Mouse (Mus musculus) forelimb bud, embryonic 11.5 days (tissue): ENCODE measurements around the gene Ceacam12.
"Not testable (repeated sequence)": the region's sequence is repeated elsewhere in the genome, so short reads cannot be mapped to it uniquely, and the experiment has no call there.

Source experiments
- DNase-seq: peaks from one replicate; pipeline ENCODE4 v3.0.0-alpha.2; 2012; ENCODE audit warnings: low read depth, low spot score

Ceacam12 gene

DNA sequence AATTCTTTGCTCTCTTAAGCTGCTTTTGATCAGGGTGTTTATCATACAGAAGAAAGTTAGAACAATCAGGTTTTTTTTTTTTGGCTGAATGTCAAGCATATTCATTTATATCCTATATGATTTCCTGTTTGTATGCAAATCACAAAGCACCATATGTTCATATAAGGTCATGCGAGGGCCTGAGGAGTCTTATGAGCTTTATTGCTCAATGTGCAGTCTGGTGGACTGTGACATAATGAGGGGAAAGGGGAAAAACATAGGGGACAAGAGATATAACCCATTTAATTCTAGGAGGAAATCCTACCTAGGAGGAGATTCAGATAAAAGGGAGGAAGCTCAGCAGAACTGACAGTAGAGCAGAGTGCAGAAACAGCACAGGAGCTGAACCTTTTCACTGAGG, at the start of gene Ceacam12:
TSS of gene Ceacam12 (plus strand) at position 301 of the 400 bp plus-strand sequence.
- no peak for DNase-seq

DNA sequence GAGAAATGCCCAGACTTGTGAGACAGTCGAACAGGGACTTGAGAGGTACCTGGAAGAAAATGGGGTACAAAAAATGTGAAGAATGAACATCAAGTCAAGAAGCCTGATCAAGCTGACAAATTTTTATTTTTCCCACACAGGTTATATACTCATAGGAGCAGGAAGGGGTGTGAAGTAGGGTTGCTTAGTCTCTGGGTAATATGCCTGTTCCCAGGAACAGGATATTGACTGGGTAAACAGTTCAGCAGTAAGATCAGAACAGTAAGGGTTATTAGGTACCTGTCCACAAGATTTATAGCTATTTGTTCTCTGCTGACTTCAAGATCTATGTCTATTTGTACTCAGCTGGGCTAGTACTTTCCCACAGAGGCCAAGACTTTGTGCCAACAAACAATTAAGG, 8.1 kb downstream of the Ceacam12 start:
- not testable (repeated sequence) for DNase-seq

DNA sequence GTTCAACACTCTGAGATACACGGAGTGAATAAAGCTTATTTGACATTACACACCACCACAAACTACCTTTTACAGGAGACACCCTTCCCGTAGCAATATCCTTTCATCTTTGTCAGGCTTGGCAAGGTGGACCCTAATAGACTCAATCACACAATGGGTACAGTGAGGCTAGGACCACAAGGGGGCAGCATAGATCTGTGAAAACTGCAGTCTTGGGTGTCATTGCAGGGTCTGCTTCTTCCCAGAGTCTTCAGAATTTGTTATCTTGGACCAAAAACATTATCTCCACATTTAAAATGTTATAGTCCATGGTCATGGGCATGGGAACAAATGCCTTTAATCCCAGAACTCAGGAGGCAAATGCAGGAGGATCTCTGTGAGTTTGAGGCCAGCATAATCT, 35.1 kb downstream of the Ceacam12 start:
- DNase-seq, result no peak
